Mouse (Mus musculus): ENCODE data around the gene Trnau1ap. TPM values are rescaled to one million over a fixed set of nuclear protein-coding genes. Genes with fewer than 3 reads are reported as not detected.
"Not testable (repeated sequence)": the region's sequence is repeated elsewhere in the genome, so short reads cannot be mapped to it uniquely, and the experiment has no call there.

Gene Trnau1ap
- total and polyA plus RNA-seq, 3 experiments = 22.8 to 40.2 (median 37.6) TPM

DNA sequence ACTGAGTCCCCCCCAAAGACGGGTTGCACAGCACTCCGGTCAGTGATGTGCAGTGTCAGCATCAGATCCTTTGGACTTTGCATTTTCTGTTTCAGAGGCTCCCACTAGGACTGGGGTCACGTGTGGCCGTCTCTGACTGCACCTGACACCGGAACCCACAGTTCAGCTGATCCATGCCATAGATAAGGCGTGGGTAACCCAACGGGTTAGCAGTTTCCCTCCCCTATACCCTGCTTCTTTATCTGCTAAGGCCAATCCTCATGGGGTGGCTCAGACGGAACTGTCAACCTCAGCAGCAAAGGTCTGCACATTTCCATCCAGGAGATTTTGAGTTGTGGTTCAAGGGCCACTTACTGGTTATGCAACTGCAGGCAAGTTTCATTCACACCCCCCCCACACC, 24.1 kb downstream of the Trnau1ap start:
- no peak for ATAC-seq (ENCODE audit: extremely low read depth, insufficient number of reproducible peaks, low FRiP score, poor library complexity, severe bottlenecking)
- Histone ChIP-seq H3K4me1 (ENCODE audit: insufficient read depth, low read depth, low read length) (peaks cover 43% of the 10 kb centered on the region), H3K9me3 (replicated peaks) (no peaks in the 10 kb centered on the region), H3K4me3 (ENCODE audit: low read depth, low read length) (no peak overlapping the region), H3K27me3 (ENCODE audit: insufficient read depth, low read length) (no peaks in the 10 kb centered on the region), H3K36me3 (replicated peaks) (peaks cover 11% of the 10 kb centered on the region)
- no peak for TF ChIP-seq GATA1 (IDR thresholded peaks at IDR 0.05; ENCODE audit: borderline replicate concordance, low read length)
- TF ChIP-seq GATA2 (IDR thresholded peaks at IDR 0.05; ENCODE audit: borderline replicate concordance, low read depth, low read length) = no peak
- TF ChIP-seq CTCF (IDR thresholded peaks at IDR 0.05; ENCODE audit: low read depth, low read length) = no peak
- TF ChIP-seq TAL1 (conservative IDR thresholded peaks at IDR 0.05; ENCODE audit: low read depth, low read length) = no peak
- TF ChIP-seq POLR2AphosphoS5 (IDR thresholded peaks at IDR 0.05; ENCODE audit: insufficient replicate concordance, low read depth, low read length) = no peak
- no peak for DNase-seq (ENCODE audit: low spot score)

DNA sequence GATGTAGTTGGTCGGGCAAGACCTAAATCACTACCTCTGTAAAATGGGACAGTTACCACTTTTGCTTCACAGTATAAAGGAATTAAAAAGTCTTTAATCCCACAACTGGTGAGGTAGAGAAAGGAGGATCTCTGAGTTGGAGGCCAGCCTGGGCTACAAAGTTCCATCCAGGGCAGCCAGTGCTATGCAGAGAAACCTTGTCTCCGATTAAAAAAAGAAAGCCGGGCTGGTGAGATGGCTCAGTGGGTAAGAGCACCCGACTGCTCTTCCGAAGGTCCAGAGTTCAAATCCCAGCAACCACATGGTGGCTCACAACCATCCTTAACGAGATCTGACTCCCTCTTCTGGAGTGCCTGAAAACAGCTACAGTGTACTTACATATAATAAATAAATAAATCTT, 25.9 kb downstream of the Trnau1ap start:
- not testable (repeated sequence) for H3K9me3 ChIP-seq (replicated peaks); H3K36me3 ChIP-seq (replicated peaks); DNase-seq (ENCODE audit: low spot score); H3K27me3 ChIP-seq (ENCODE audit: insufficient read depth, low read length); ATAC-seq (ENCODE audit: extremely low read depth, insufficient number of reproducible peaks, low FRiP score, poor library complexity, severe bottlenecking)
- peak overlapping the region; percentile 75 for H3K4me3 ChIP-seq (ENCODE audit: low read depth, low read length)
- H3K4me1 ChIP-seq (ENCODE audit: insufficient read depth, low read depth, low read length) = peaks cover 44% of the 10 kb centered on the region

DNA sequence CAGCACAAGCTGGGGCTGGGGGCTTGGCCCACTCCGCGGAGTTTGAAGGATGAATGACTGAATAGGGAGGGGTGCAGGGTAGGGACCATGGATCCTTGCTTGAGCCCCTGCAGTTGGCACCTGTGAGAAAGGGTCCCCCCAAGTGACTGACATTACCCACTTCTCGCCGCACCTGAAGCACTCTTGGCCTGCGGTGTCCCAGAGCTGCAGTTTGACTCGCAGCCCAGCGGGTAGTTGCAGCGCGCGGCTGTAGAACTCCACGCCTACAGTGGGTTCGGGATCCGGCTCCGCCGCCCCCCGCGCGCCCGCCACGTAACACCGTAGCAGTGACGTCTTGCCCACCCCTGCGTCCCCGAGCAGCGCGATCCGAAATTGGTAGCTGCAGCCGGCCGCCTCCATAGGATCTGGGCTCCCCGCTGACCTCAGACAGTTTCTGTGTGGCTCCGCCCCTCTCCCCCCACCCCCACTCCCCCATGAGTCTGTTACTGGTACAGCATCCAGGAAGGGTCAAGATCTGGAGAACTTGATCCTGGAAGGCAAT, 26.3 kb downstream of the Trnau1ap start, which contains the start of gene Rab42:
Gene Rab42, minus strand, starts transcription at position 447 of the 541 bp plus-strand sequence.
- TF ChIP-seq GATA2 (IDR thresholded peaks at IDR 0.05; ENCODE audit: borderline replicate concordance, low read depth, low read length) (no peak), POLR2AphosphoS5 (IDR thresholded peaks at IDR 0.05; ENCODE audit: insufficient replicate concordance, low read depth, low read length) (no peak), GATA1 (IDR thresholded peaks at IDR 0.05; ENCODE audit: borderline replicate concordance, low read length) (no peak), TAL1 (conservative IDR thresholded peaks at IDR 0.05; ENCODE audit: low read depth, low read length) (no peak), CTCF (IDR thresholded peaks at IDR 0.05; ENCODE audit: low read depth, low read length) (no peak)
- ATAC-seq (ENCODE audit: extremely low read depth, insufficient number of reproducible peaks, low FRiP score, poor library complexity, severe bottlenecking) (0 out of 2 replicates have a peak, but pooled peaks have one; percentile 8), DNase-seq (ENCODE audit: low spot score) (peak; percentile 56)
- Histone ChIP-seq H3K4me1 (ENCODE audit: insufficient read depth, low read depth, low read length) (peaks cover 44% of the 10 kb centered on the region), H3K4me3 (ENCODE audit: low read depth, low read length) (peak within 1 kb of the TSS; percentile 75), H3K9me3 (replicated peaks) (no peaks in the 10 kb centered on the region), H3K27me3 (ENCODE audit: insufficient read depth, low read length) (no peaks in the 10 kb centered on the region), H3K36me3 (replicated peaks) (no peaks in the 10 kb centered on the region)

DNA sequence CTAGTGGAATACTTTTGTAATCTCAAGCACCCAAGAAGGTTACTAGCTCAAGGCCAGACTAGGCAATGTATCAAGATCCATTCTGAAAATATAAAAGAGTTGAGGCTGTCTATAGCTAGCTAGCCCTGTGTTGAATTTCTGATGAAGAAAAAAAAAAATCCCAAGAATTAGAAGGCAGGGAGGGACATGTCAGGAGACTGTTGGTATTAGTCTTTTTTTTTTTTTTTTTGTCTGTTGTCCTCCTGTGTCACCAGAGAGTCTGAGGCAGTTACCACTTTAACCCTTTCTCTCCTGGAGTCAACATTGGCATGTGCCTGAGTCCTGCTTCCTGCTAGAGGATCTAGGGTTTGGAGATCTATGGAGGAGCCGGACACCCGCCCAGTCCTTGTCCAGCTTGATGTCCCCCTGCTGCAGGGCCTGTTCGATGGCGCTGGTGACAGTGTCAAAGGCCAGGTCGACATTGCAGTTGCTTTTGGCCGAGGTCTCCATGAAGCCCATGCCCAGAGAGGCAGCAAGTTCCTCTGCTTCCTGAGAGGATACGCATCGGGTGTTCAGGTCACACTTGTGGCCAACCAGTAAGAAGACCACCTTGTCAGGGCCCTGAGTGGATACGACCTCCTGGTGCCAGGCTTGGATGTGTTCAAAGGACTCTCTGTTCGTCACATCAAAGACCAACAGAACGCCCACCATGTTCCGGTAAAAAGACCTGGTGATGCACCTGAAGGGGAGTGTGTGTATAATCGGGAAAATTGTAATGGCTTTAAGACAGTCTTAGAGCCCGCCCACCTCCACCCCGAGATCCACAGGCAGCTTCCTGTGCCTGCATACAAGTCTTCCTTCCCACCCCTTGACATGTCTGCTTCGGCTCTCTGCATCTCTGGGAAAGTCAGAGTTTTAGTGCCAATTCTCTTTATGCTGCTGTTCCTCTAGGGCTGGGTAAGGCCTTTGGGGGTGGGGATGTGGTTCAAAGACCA, 27.1 kb downstream of the Trnau1ap start:
- Histone ChIP-seq H3K36me3 (replicated peaks) (no peaks in the 10 kb centered on the region), H3K4me3 (ENCODE audit: low read depth, low read length) (peak overlapping the region; percentile 75), H3K27me3 (ENCODE audit: insufficient read depth, low read length) (no peaks in the 10 kb centered on the region), H3K4me1 (ENCODE audit: insufficient read depth, low read depth, low read length) (peaks cover 44% of the 10 kb centered on the region), H3K9me3 (replicated peaks) (no peaks in the 10 kb centered on the region)
- TF ChIP-seq GATA1 (IDR thresholded peaks at IDR 0.05; ENCODE audit: borderline replicate concordance, low read length) = no peak
- TF ChIP-seq CTCF (IDR thresholded peaks at IDR 0.05; ENCODE audit: low read depth, low read length) = no peak
- TF ChIP-seq TAL1 (conservative IDR thresholded peaks at IDR 0.05; ENCODE audit: low read depth, low read length) = no peak
- no peak for TF ChIP-seq GATA2 (IDR thresholded peaks at IDR 0.05; ENCODE audit: borderline replicate concordance, low read depth, low read length)
- TF ChIP-seq POLR2AphosphoS5 (IDR thresholded peaks at IDR 0.05; ENCODE audit: insufficient replicate concordance, low read depth, low read length) = no peak
- ATAC-seq (ENCODE audit: extremely low read depth, insufficient number of reproducible peaks, low FRiP score, poor library complexity, severe bottlenecking) (no peak), DNase-seq (ENCODE audit: low spot score) (no peak)

DNA sequence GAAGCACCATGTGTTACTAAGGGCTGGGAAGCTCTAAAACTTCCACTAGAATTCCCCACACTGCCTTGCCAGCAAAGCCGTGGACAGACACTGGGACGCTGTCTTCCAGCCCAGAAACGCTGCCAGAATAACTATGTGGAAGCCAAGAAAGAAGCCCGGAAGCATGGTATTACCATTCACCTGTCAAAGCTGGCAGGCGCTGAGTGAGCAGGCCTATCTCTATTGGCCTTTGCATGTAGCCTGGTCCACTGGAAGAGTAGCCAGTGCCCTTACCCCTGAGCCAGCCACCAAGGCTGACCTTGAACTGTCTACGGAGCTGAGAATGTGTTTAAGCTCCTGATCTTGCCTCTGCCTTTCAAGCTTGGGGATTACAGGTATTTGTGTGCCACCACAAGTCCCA, 27.9 kb downstream of the Trnau1ap start:
- Histone ChIP-seq H3K4me3 (ENCODE audit: low read depth, low read length) (no peak overlapping the region), H3K36me3 (replicated peaks) (no peaks in the 10 kb centered on the region), H3K4me1 (ENCODE audit: insufficient read depth, low read depth, low read length) (peaks cover 44% of the 10 kb centered on the region), H3K9me3 (replicated peaks) (no peaks in the 10 kb centered on the region), H3K27me3 (ENCODE audit: insufficient read depth, low read length) (no peaks in the 10 kb centered on the region)
- ATAC-seq (ENCODE audit: extremely low read depth, insufficient number of reproducible peaks, low FRiP score, poor library complexity, severe bottlenecking) (no peak), DNase-seq (ENCODE audit: low spot score) (no peak)
- TF ChIP-seq POLR2AphosphoS5 (IDR thresholded peaks at IDR 0.05; ENCODE audit: insufficient replicate concordance, low read depth, low read length) (no peak), TAL1 (conservative IDR thresholded peaks at IDR 0.05; ENCODE audit: low read depth, low read length) (no peak), GATA2 (IDR thresholded peaks at IDR 0.05; ENCODE audit: borderline replicate concordance, low read depth, low read length) (no peak), GATA1 (IDR thresholded peaks at IDR 0.05; ENCODE audit: borderline replicate concordance, low read length) (no peak), CTCF (IDR thresholded peaks at IDR 0.05; ENCODE audit: low read depth, low read length) (no peak)

DNA sequence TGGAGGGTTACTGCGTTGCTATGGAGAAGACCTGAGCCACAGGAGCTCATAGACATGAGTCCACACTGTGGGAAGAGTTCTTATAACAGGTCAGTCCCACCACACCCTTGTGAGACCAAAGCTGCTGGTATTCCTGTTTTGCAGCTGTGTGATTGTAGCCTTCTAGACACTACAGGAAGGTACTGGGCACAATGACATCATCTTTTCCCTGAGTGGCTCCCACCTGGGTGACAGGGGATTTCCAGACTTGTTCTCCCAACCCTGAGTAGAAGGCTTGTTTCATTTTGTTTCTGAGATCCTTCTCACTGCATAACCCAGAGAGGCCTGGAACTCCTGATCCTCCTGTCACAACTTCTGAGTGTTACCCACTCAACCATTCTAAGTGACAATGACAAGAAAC, 29.5 kb downstream of the Trnau1ap start:
- Histone ChIP-seq H3K4me3 (ENCODE audit: low read depth, low read length) (no peak overlapping the region), H3K36me3 (replicated peaks) (peaks cover 9% of the 10 kb centered on the region), H3K4me1 (ENCODE audit: insufficient read depth, low read depth, low read length) (peaks cover 39% of the 10 kb centered on the region), H3K27me3 (ENCODE audit: insufficient read depth, low read length) (no peaks in the 10 kb centered on the region), H3K9me3 (replicated peaks) (no peaks in the 10 kb centered on the region)
- DNase-seq (ENCODE audit: low spot score) = no peak
- no peak for ATAC-seq (ENCODE audit: extremely low read depth, insufficient number of reproducible peaks, low FRiP score, poor library complexity, severe bottlenecking)
- TF ChIP-seq CTCF (IDR thresholded peaks at IDR 0.05; ENCODE audit: low read depth, low read length) = no peak
- TF ChIP-seq POLR2AphosphoS5 (IDR thresholded peaks at IDR 0.05; ENCODE audit: insufficient replicate concordance, low read depth, low read length) = no peak
- TF ChIP-seq GATA2 (IDR thresholded peaks at IDR 0.05; ENCODE audit: borderline replicate concordance, low read depth, low read length) = no peak
- TF ChIP-seq GATA1 (IDR thresholded peaks at IDR 0.05; ENCODE audit: borderline replicate concordance, low read length) = no peak
- no peak for TF ChIP-seq TAL1 (conservative IDR thresholded peaks at IDR 0.05; ENCODE audit: low read depth, low read length)
